Mouse (Mus musculus) heart, embryonic 11.5 days (tissue): ENCODE data around the gene Ankrd45. TPM values are rescaled to one million over a fixed set of nuclear protein-coding genes. Genes with fewer than 3 reads are reported as not detected.
"Not testable (repeated sequence)": the region's sequence is repeated elsewhere in the genome, so short reads cannot be mapped to it uniquely, and the experiment has no call there.

Experiments
- ATAC-seq: fragments of 200-750 bp; cut with Nextera tagmentation; replicated peaks from 2 replicates; pipeline ENCODE4 v1.8.0; 2017; ENCODE audit warnings: moderate library complexity; ENCODE audit not compliant: insufficient number of reproducible peaks, low FRiP score, low TSS enrichment
- H3K27ac ChIP-seq: fragments of 300-500 bp; sonication (generic); 2 replicates; pipeline ENCODE4 v1.5.1; 2014; ENCODE audit warnings: mild to moderate bottlenecking, low read depth, low read length
- H3K27me3 ChIP-seq: fragments of 300-500 bp; sonication (generic); 2 replicates; pipeline ENCODE4 v1.6.1; 2014; ENCODE audit warnings: mild to moderate bottlenecking, low read length, mixed read lengths; ENCODE audit not compliant: control insufficient read depth, insufficient read depth
- H3K36me3 ChIP-seq: fragments of 300-500 bp; sonication (generic); 2 replicates; pipeline ENCODE4 v1.6.1; 2014; ENCODE audit warnings: mild to moderate bottlenecking, low read length, moderate library complexity, mixed read lengths; ENCODE audit not compliant: control insufficient read depth, insufficient read depth
- H3K4me1 ChIP-seq: fragments of 300-500 bp; sonication (generic); 2 replicates; pipeline ENCODE4 v1.6.1; 2014; ENCODE audit warnings: low read length; ENCODE audit not compliant: control insufficient read depth, insufficient read depth
- H3K4me2 ChIP-seq: fragments of 300-500 bp; sonication (generic); 2 replicates; pipeline ENCODE4 v1.6.1; 2014; ENCODE audit warnings: mild to moderate bottlenecking, moderate library complexity
- H3K4me3 ChIP-seq: fragments of 300-500 bp; sonication (generic); 2 replicates; pipeline ENCODE4 v1.5.1; 2014; ENCODE audit warnings: low read depth, low read length
- H3K9ac ChIP-seq: fragments of 300-500 bp; sonication (generic); 2 replicates; pipeline ENCODE4 v1.6.1; 2014; ENCODE audit warnings: mild to moderate bottlenecking, low read depth, low read length, moderate library complexity
- H3K9me3 ChIP-seq: fragments of 300-500 bp; sonication (generic); replicated peaks from 2 replicates; pipeline ENCODE4 v1.6.1; 2016; ENCODE audit warnings: low read length; ENCODE audit not compliant: control insufficient read depth
- WGBS: fragments of 180-500 bp; shearing (Covaris S2); extraction: QIAGEN DNeasy Blood & Tissue Kit; methylation state at CpG from one replicate; pipeline ENCODE4 v1.1.7; 2014; ENCODE audit not compliant: insufficient replicate concordance; 5-methylcytosine and 5-hydroxymethylcytosine counted together
- polyA plus RNA-seq: library from polyadenylated mRNA; unstranded; fragments of >200 nt; fragmentation: Nextera tagmentation; extraction: Ambion mirVana; gene quantifications from 2 replicates; pipeline ENCODE4 v1.2.1, GENCODE M21; 2014

Ankrd45 gene
- polyA plus RNA-seq, 1 experiment from 2014 or later = 2.5 TPM

DNA sequence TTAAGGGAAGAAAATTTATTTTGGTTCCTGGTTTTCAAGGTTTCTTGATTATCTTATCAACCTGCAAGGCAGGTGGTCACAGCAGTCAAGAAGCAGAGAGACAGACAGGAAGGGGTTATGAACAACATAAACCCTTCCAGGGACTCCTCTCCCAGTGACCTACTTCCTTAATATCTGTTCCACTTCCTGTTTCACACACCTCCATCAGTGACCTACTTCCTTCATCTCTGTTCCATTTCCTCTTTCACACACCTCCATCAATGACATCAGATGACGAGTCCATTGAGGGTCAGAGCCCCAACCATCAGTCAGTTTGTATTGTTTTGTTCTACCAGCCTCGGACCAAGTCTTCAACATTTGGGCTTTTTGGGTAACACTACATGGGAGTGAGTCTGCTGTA, 3.0 kb upstream of the Ankrd45 start:
- Histone ChIP-seq H3K9me3 (no peaks in the 10 kb centered on the region), H3K27ac (no peak overlapping the region), H3K36me3 (no peaks in the 10 kb centered on the region), H3K4me1 (no peaks in the 10 kb centered on the region), H3K27me3 (no peaks in the 10 kb centered on the region), H3K4me3 (no peak overlapping the region), H3K4me2 (no peak overlapping the region), H3K9ac (no peak overlapping the region)
- no peak for ATAC-seq
- 76% methylated on average over 2 of the region's 2 CpGs for WGBS

DNA sequence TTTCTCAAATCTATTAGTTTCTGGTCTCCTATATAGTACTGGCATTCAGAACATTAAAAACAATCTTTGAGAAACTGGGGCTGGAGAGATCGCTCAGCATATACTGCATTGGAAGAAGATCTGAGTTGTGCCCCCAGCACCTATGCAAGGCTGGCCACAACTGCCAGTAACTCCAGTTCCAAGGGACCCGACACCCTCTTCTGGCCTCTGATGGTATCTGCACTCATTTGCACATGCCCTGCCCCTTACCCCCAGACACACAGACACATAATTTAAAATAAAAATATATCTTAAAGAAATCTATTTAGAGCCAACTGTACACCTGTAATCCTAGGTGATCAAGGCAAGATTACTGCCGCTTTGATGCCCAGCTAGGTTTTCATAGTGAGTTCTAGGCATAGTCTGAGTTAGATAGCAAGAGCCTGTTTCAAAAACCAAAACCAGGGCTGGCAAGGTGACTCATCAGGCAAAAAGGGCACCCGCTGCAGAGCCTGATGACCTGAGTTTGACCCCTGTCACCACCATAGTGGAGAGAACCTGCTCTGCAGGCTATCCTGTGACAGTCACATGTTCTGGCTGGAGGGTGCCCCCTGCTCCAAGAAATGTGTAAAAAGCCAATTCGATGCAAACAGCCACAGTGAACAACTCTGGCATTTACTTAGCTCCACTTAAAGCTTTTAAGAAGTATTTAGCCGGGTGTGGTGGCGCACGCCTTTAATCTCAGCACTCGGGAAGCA, 2.3 kb upstream of the Ankrd45 start:
- no peak for ATAC-seq
- Histone ChIP-seq H3K27ac (no peak overlapping the region), H3K4me2 (no peak overlapping the region), H3K36me3 (no peaks in the 10 kb centered on the region), H3K27me3 (no peaks in the 10 kb centered on the region), H3K4me1 (no peaks in the 10 kb centered on the region), H3K4me3 (no peak overlapping the region), H3K9ac (no peak overlapping the region), H3K9me3 (no peaks in the 10 kb centered on the region)
- WGBS = 72% methylated on average over 9 of the region's 9 CpGs

DNA sequence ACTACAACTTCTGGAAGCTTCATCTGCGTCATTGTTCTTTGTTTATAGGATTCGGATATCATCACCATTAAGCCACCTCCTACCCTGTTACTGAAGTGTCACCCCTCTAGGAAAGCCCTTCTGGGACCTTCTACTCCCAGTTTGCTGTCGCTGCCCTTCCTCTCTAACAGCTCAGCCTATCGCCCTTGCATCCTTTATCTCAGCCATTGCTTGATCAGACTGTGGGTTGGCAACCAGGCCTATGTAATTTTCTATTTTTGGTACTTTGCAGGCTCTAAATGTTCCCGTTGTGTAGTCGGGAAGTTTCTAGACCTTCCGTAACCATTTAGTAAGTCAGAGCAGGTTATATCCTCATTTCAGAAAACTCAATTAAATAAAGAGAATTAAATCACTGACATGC, 725 bp downstream of the Ankrd45 start:
- H3K4me1 ChIP-seq = no peaks in the 10 kb centered on the region

DNA sequence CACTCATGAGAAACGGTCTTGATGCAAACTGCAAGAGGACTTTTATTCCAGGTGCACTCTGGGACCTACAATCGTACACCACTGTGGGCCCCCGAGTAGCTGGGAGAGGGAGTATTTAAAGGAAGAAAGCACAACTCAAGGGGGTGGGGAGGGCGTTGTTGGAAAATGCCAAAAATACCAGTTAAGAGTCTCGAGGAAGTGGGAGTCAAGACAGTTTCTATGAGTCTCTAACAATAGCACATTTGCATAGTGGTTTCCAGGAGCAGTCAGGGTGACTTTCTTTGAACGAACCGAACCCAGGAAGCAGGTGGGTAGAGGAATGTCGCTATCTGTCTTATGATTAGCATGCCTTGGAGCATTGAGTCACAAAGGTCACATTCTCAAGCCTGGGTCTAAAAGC, 3.1 kb downstream of the Ankrd45 start:
- not testable (repeated sequence) for H3K27me3 ChIP-seq, H3K4me3 ChIP-seq, H3K9me3 ChIP-seq, H3K4me1 ChIP-seq, H3K27ac ChIP-seq, H3K36me3 ChIP-seq, H3K9ac ChIP-seq, H3K4me2 ChIP-seq, ATAC-seq
- 78% methylated on average over 8 of the region's 8 CpGs for WGBS

More for the DNA sequence above, 725 bp downstream of the Ankrd45 start:
- Histone ChIP-seq H3K27ac (no peak overlapping the region), H3K36me3 (no peaks in the 10 kb centered on the region), H3K4me2 (no peak overlapping the region; the same call in 1 of the 2 replicates), H3K9ac (no peak overlapping the region), H3K4me3 (no peak overlapping the region), H3K27me3 (no peaks in the 10 kb centered on the region), H3K9me3 (no peaks in the 10 kb centered on the region)
- WGBS = 65% methylated on average over 7 of the region's 7 CpGs
- ATAC-seq = no peak

DNA sequence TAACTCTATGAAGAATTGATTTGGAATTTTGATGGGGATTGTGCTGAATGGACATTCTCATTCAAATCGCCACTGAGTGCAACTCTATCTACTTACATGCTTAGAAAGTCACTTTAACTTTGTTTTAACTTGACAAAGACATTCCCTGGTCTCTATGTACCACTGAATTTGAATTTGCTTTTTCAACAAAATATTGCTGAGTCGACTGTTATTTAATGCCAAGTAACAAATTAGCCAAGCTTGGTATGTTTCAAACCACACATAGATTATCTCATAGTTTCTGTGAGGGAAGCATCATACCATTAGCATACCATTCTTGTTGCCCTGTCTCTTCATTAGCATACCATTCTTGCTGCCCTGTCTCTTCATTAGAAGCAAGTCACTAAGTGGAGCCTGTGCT, 5.4 kb downstream of the Ankrd45 start:
- no peaks in the 10 kb centered on the region for H3K36me3 ChIP-seq
- H3K27me3 ChIP-seq = no peaks in the 10 kb centered on the region
- WGBS = 71% methylated on average over 2 of the region's 2 CpGs
- H3K9me3 ChIP-seq = no peaks in the 10 kb centered on the region
- no peaks in the 10 kb centered on the region for H3K4me1 ChIP-seq
- H3K4me3 ChIP-seq = no peak overlapping the region
- no peak overlapping the region for H3K27ac ChIP-seq
- H3K9ac ChIP-seq = no peak overlapping the region
- H3K4me2 ChIP-seq = no peak overlapping the region
- no peak for ATAC-seq

DNA sequence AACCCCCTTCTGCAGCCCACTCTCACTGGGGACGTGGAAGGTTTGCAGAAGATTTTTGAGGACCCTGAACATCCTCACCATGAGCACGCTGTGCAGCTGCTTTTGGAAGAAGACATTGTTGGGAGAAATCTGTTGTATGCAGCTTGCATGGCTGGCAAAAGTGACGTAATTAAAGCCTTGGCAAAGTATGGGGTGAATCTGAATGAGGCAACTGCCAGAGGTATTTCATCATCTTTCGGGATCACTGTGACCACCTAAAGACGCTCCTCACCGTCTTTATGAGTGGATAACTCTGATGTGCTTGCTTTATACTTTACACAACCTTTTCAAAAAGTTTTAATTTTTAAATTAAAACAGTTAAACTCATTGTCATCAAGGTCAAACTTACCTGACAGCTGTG, 8.6 kb downstream of the Ankrd45 start:
- Histone ChIP-seq H3K4me3 (no peak overlapping the region), H3K36me3 (no peaks in the 10 kb centered on the region)
- 72% methylated on average over 6 of the region's 6 CpGs for WGBS

DNA sequence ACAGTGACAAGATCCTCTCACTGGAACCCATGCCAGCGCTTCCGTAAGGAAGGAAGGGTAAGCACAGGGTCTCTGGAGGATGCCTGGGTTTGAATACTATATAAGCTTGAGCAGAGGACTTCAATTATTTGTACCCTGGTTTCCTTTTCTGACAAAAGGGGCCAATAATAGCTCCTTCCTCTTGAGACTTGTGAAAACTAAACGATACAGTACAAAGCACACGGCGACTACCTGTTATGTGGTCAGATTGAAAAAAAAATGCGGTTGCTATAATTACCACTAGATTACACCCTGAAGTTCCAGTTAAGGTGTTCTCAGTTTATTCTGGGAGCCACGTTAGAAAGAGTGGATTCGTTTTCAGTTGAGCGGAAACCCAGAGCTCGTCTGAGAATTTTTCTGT, 14.1 kb downstream of the Ankrd45 start:
- ATAC-seq = no peak
- 81% methylated on average over 10 of the region's 10 CpGs for WGBS
- no peak overlapping the region for H3K9ac ChIP-seq
- H3K4me1 ChIP-seq = no peaks in the 10 kb centered on the region
- H3K27me3 ChIP-seq = no peaks in the 10 kb centered on the region
- H3K36me3 ChIP-seq = no peaks in the 10 kb centered on the region
- no peaks in the 10 kb centered on the region for H3K9me3 ChIP-seq
- no peak overlapping the region for H3K4me2 ChIP-seq
- no peak overlapping the region for H3K4me3 ChIP-seq
- H3K27ac ChIP-seq = no peak overlapping the region

More for the DNA sequence above, 8.6 kb downstream of the Ankrd45 start:
- Histone ChIP-seq H3K27ac (no peak overlapping the region), H3K9ac (no peak overlapping the region), H3K9me3 (no peaks in the 10 kb centered on the region), H3K4me1 (no peaks in the 10 kb centered on the region), H3K4me2 (no peak overlapping the region), H3K27me3 (no peaks in the 10 kb centered on the region)
- no peak for ATAC-seq

DNA sequence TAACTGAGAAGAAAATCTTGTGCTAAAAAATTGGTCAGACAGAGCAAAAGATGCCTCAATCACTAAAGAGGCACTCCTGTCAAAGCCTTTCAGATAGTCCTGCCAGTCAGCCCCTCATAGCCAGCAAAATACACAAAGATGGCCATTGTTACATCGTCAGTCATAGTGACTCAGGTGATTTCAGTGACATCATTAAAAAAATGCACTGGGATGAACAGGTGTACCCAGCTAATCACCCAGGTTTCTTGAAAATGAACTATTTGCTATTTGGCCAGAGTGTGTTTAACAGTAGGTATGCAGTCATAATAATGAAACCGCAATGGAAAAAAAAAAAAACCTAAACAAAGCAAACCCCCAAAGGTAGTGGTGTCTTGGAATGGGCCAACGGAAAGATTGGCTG, 16.7 kb downstream of the Ankrd45 start, which contains the start of gene Tex50:
Tex50 (minus strand) TSS at position 101 of the 400 bp plus-strand sequence.
- Histone ChIP-seq H3K4me3 (no peak within 1 kb of the TSS), H3K9me3 (no peaks in the 10 kb centered on the region; the same call in 1 of the 2 replicates), H3K4me2 (no peak within 1 kb of the TSS), H3K36me3 (no peaks in the 10 kb centered on the region), H3K4me1 (no peaks in the 10 kb centered on the region), H3K27me3 (no peaks in the 10 kb centered on the region), H3K27ac (no peak within 1 kb of the TSS), H3K9ac (no peak within 1 kb of the TSS)
- 77% methylated on average over 3 of the region's 3 CpGs for WGBS
- no peak for ATAC-seq

DNA sequence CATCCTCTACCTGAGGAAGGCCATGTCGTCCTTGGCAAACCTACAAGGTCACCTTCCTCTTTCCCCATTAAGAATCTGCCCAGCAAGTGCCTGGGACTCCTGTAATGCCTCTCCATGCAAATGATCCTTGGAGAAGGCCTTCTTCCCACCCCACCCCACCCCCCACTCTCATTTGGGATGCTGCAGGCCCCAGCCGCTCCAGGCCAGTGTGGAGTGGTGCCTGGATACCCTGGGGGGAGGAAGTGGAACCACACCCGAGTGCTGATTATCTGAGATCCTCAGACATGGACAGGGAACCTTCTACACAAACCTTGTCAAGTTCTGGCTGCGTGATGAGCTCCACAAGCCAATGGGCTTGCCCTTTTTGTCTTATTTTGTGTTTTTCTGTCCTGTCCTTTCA, 17.8 kb downstream of the Ankrd45 start:
- Histone ChIP-seq H3K4me2 (no peak overlapping the region), H3K36me3 (no peaks in the 10 kb centered on the region), H3K27ac (no peak overlapping the region), H3K27me3 (no peaks in the 10 kb centered on the region), H3K4me3 (no peak overlapping the region), H3K9me3 (no peaks in the 10 kb centered on the region; the same call in 1 of the 2 replicates), H3K4me1 (no peaks in the 10 kb centered on the region), H3K9ac (no peak overlapping the region)
- no peak for ATAC-seq
- WGBS = 57% methylated on average over 4 of the region's 4 CpGs
